Mouse (Mus musculus): ENCODE measurements at regions not wholly inside any gene's neighbourhood (a gene's known extent, or its start where the extent isn't known, plus 50 kb on each side); places are given as distances from the start of the nearest gene placed in this dataset.

DNA sequence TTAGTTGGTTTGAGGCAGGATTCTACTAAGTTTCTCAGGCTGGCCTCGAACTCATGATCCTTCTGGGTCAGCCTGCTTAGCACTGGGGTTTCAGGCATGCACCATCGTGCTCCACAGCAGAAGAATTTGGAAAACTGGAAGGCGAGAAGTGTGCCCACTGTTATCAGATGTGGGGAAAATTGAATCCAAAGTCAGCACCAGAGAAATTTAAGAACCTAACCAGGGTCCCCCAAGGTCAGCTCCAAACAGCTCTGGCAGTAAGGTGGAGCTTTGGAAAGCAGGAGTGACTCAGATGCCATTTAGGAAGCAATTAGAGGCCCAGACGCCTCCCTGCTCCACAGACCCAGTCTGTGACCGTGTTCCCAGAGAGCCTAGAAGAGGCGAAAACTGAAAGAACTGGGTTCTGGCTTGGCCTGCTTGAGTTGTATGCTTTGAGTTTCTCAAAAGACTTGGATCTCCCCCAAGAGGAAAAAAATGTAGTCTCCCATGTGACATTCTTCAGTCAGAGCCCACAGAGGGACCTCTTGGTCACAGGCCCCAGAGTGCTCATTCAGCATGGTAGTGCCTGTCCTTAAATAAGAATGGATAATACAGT is 59.8 kb upstream of the Med4 start:
- TF ChIP-seq CTCF (IDR thresholded peaks at IDR 0.05; ENCODE audit: low read depth, low read length) (0 out of 2 replicates have a peak, but pooled peaks have one; percentile 15), POLR2A (IDR thresholded peaks at IDR 0.05; ENCODE audit: borderline replicate concordance, low read depth, low read length) (no peak)

Measured in bone marrow macrophage, adult 2 months (primary cell).